Mouse (Mus musculus) left cerebral cortex, adult 8-10 months (tissue): Measurements from ENCODE around the gene Slc13a5. TPM values are rescaled to one million over a fixed set of nuclear protein-coding genes. Genes with fewer than 3 reads are reported as not detected.
A peak's percentile ranks its signal among the peaks of the same experiment; 100 is the strongest.

Experiments
- DNase-seq, 2 experiments: peaks; one replicate each; pipeline ENCODE4 v3.0.0; 2022; ENCODE audit warnings: low spot score in 2 of 2
- total RNA-seq, 4 experiments: library from RNA; stranded (reverse); gene quantifications; 2 replicates each; pipeline ENCODE4 v1.2.4; 2022

The Slc13a5 gene
- total RNA-seq, 4 experiments from 2014 or later: 15.6 to 18.8 (median 17.2) TPM

GRCm38 (mm10) chr11:72207204-72207833 is 59.7 kb downstream of the Slc13a5 start, which contains the start of the genes 4933427D14Rik and Txndc17:
TSS of gene 4933427D14Rik (minus strand) at chr11:72207459.
TSS of gene Txndc17 (plus strand) at chr11:72207547.
- DNase-seq: peak; percentile 86

GRCm38 (mm10) chr11:72206341-72207203 is 60.5 kb downstream of the Slc13a5 start, which contains the start of gene Gm43951:
TSS of gene Gm43951 (minus strand) at chr11:72206840.
- peak; percentile 34 to 52 for DNase-seq

- no peak for DNase-seq
These were observed 61.8 kb downstream of the Slc13a5 start for GRCm38 (mm10) chr11:72205256-72205655.

- no peak for DNase-seq
These were observed 63.6 kb downstream of the Slc13a5 start for GRCm38 (mm10) chr11:72203440-72203839.

GRCm38 (mm10) chr11:72196506-72196905 is 70.5 kb downstream of the Slc13a5 start:
- DNase-seq: no peak

- DNase-seq: no peak
These were observed 72.8 kb downstream of the Slc13a5 start for GRCm38 (mm10) chr11:72194259-72194658.

Other genes with a start within 250 kb of the Slc13a5 start
- gene Aipl1, start 229.7 kb downstream of the Slc13a5 start, total RNA-seq: under 1 TPM in 1 of 4 experiments, not detected in 3; 0.14 TPM
- gene Pimreg, start 225.2 kb downstream of the Slc13a5 start, total RNA-seq: 1 to 10 TPM in 2 of 4 experiments, under 1 TPM in 2; 0.23 to 2.0 (median 0.98) TPM
- gene Pitpnm3, start 131.4 kb downstream of the Slc13a5 start, total RNA-seq: 10 to 100 TPM; 67.0 to 79.6 (median 74.5) TPM
- gene Gm43951, start 60.4 kb downstream of the Slc13a5 start, total RNA-seq: 10 to 100 TPM in 2 of 4 experiments, 1 to 10 TPM in 2; 8.3 to 12.7 (median 10.1) TPM
- gene 4933427D14Rik, start 59.8 kb downstream of the Slc13a5 start, total RNA-seq: 10 to 100 TPM; 23.7 to 35.2 (median 28.0) TPM
- gene Txndc17, start 59.7 kb downstream of the Slc13a5 start, total RNA-seq: 10 to 100 TPM; 24.9 to 37.3 (median 30.2) TPM
- gene Med31, start 51.6 kb downstream of the Slc13a5 start, total RNA-seq: 10 to 100 TPM; 14.4 to 17.8 (median 15.2) TPM
- 10 to 100 TPM in 2 of 4 experiments, 1 to 10 TPM in 2; 5.6 to 11.8 (median 10.1) TPM for gene Xaf1, start 34.4 kb upstream of the Slc13a5 start, total RNA-seq
- gene Fbxo39, start 47.2 kb upstream of the Slc13a5 start, total RNA-seq: not detected
- 1 to 10 TPM; 1.3 to 3.5 (median 2.5) TPM for gene Tekt1, start 95.2 kb upstream of the Slc13a5 start, total RNA-seq
- gene Smtnl2, start 144.5 kb upstream of the Slc13a5 start, total RNA-seq: 1 to 10 TPM in 2 of 4 experiments, under 1 TPM in 2; 0.89 to 2.9 (median 1.1) TPM
- gene Ggt6, start 168.3 kb upstream of the Slc13a5 start, total RNA-seq: under 1 TPM in 1 of 4 experiments, not detected in 3; 0.23 TPM
- gene Mybbp1a, start 174.1 kb upstream of the Slc13a5 start, total RNA-seq: 10 to 100 TPM; 48.1 to 54.6 (median 51.3) TPM
- gene Spns2, start 222.7 kb upstream of the Slc13a5 start, total RNA-seq: 10 to 100 TPM; 47.3 to 55.4 (median 51.1) TPM